Mouse (Mus musculus): ENCODE results near the gene Ugt1a10.

- TF ChIP-seq GATA1 (IDR thresholded peaks at IDR 0.05; ENCODE audit: borderline replicate concordance, low read length) (no peak), FLI1 (IDR thresholded peaks at IDR 0.05; ENCODE audit: low read length) (no peak)
Observed at GRCm38 (mm10) chr1:88087513-88087912, 32.3 kb downstream of the Ugt1a10 start, which contains the start of gene Ugt1a8.

Measured in megakaryocyte, embryonic 14.5 days (primary cell).